Mouse (Mus musculus) retina, adult 2 months (tissue): ENCODE data around the gene Cldn13.
"Not testable (repeated sequence)": the region's sequence is repeated elsewhere in the genome, so short reads cannot be mapped to it uniquely, and the experiment has no call there.

Experiments
- DNase-seq: peaks from one replicate; pipeline ENCODE4 v3.0.0-alpha.2; 2012; ENCODE audit warnings: low read depth, low spot score

Gene Cldn13

GRCm38 (mm10) chr5:134933686-134934085 lies 18.4 kb upstream of the Cldn13 start:
- DNase-seq = not testable (repeated sequence)

DNA sequence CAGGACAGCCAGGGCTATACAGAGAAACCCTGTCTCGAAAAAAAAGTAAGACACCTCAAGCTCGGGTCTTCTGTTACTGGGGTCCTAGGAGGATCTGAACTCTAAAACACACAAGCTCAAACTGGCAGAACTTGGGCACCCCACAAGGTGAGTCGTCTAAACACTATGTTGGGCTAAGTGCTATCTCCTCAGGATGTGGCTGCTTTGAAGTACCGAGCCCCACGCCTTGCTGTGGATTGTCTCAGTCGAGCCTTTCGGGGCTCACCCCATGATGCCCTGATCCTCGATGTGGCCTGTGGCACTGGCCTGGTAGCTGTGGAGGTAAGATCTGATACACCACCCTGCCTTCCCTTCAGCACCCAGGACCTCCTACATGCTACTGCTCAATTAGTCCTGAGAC lies 18.0 kb upstream of the Cldn13 start:
- DNase-seq = no peak

GRCm38 (mm10) chr5:134932903-134933276 lies 17.6 kb upstream of the Cldn13 start:
- peak; percentile 26 for DNase-seq

DNA sequence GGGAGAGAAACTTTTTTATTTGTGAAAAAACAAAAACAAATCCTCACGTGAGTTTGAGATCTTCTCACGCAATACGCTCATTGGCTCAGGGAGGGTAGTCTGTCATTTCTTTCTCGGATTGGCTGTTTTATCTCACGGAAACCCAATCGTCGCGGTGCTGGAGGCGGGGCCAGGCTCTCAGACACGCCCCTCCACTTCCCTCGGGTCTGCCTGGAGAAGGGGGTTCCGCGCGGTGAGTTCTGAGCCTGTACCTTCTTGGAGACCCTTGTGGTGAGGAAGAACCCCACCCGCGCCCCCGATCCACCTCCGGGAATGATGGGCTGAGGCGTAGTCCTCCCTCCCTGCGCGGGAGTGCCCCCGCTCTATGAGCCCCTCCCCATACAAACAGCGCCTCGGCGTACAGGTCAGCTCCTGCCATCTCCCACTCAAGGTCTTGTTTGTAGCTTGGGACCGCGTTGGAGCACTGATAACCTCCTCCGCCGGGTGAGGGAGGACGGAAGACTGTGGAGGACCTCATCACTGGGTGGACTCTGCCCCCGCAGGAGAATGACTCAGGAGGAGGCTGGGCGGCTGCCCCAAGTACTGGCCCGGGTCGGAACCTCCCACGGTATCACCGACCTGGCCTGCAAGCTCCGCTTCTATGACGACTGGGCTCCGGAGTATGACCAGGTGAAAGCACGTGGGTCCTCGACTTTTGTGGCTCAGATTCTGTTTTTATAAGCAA lies 17.0 kb upstream of the Cldn13 start, which contains the start of gene Mettl27:
Mettl27 (plus strand) TSS at position 190 of the 724 bp plus-strand sequence.
- peak; percentile 26 for DNase-seq

DNA sequence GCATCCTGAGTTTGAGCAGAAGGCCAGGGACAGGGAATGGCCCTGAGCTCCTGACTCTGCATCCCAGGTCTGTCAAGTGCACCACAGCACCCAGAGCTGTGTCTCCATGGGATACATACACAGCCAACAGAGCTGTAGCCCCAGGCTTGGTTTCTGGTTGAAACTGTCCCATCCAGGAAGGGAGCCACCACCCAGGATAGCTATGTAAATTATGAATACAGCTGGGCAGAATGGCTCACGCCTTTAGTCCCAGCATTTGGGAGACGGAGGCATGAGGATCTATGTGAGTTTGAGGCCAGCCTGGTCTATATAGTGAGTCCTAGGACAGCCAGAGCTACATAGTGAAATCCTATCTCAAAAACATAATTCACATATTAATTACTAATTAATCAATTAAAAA lies 14.7 kb upstream of the Cldn13 start:
- no peak for DNase-seq

- DNase-seq = no peak
These were observed 11.4 kb upstream of the Cldn13 start for GRCm38 (mm10) chr5:134926726-134927125.

- DNase-seq = no peak
These were observed 7.8 kb upstream of the Cldn13 start for GRCm38 (mm10) chr5:134923141-134923540.

GRCm38 (mm10) chr5:134921106-134921505 lies 5.8 kb upstream of the Cldn13 start:
- DNase-seq = no peak

DNA sequence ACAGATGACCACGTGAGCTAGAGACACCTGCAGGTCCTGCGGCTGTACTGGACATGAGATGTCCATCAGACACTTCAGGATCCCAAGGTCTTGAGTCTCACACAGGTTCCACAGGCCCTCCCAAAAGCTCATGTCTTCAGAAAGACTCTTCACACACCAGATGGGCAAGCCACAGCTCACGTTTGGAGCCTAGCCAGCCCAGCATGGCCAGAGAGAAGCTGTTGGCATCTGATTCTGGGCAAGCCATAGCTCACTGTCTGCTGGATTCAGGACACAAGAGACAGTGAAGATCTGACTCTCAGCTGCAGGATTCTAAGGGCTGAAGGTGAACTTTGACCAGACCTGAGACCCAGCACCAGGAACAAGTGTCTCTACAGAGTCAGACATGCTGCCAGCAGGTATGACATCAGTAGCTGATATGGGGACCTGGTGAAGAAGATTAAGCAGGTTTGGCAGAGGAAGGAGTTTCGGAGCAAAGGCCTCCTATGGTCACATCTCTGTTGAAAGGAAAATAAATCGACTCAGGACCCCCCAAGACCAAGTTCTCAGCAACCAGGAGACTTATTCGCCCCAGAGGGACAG lies 4.9 kb upstream of the Cldn13 start:
- no peak for DNase-seq

DNA sequence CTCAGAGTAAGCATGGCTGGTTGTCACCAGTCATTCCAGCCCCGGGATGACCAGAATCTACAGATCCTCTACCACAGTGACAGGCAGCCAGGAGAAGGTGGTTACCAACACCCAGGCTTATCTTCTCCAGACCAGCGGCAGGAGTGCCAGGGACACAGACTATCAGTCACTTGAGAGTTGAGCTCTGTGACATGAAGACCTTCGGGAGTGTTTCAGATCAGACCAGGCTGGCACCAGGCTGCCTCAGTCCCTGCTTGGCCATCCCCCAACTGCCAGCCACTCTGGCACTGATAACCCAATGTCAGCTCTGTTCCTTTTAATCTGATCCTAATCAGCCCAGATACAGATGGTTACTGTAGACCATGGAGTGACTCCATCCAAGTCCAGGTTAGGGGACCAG lies 3.8 kb upstream of the Cldn13 start:
- DNase-seq = no peak

- no peak for DNase-seq
These were observed 2.9 kb upstream of the Cldn13 start for GRCm38 (mm10) chr5:134918071-134918832.

DNA sequence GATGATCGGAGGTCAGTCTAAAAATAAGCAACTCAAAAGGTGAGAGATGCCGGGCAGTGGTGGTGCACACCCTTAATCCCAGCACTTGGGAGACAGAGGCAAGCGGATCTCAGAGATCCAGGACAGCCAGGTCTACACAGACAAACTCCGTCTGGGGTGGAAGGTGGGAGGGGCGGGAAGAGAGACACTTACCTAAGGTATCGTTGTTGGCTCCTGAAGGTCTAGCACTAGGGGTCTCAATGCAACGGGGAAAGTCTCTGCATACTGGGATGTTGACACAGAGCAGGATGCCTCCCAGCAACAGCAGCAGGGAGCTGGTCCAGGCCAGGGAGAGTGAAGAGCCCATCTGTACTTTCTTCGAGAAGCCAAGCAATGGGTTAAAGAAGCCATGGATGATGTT lies 816 bp downstream of the Cldn13 start:
- DNase-seq = no peak

- no peak for DNase-seq
These were observed 1.6 kb downstream of the Cldn13 start for GRCm38 (mm10) chr5:134913753-134914152.

DNA sequence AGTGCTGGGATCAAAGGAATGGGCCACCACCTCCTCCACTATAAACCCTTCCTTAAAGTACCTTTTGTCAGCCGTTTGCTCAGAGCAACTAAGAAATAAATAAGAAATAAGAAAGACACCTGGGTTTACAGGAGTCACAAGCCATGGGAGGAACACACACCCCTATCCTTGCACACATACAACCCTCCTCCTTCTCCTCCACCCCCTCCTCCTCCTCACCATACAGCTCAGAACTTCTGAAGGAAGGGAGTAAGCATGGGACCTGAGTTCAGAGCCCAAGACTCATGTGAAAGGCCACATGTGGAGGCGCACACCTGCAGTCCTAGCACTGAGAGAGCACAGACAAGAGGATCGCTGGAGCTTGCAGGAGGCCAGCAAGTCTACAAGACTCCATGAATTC lies 2.0 kb downstream of the Cldn13 start:
- no peak for DNase-seq

DNA sequence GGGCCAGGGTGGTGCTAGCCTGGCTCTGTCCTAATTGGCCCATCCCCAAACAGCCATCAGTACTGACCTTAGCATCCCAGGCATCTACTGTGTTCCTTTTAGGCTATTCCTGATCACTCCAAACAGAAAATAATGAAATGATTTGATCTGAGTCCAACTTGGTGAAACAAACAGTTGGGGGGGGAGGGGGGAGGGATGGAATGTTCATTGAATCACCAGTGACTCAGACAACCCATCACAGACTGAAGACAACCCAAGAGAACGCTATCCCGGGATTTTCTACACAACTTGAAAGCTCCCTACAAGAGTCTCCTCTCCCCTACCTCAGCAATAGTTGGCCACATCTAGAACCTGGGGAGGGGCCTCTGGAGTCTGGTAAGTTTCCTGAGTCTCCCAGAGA lies 3.4 kb downstream of the Cldn13 start:
- DNase-seq = no peak

DNA sequence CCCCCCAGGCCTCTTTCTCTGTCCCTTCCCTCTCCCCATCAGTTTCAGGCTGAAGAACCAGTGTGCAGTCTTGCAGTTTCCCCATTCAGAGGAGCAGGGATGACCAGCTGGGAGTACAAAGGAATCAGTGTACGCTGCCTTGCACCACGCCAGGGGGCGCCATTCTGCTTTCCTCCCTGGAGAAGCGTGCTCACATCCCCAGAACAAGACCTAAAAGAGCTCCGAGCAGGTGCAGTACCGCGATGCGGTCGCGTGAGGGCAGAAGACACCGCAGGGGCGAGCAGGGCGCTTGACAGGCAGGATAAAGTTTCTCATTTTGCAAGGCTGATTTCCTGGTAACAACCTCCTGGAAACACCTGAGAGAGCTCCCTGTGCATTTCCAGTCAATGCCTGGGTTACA lies 8.2 kb downstream of the Cldn13 start:
- DNase-seq = peak; percentile 53

GRCm38 (mm10) chr5:134906633-134907032 lies 8.7 kb downstream of the Cldn13 start, which contains the start of gene Tmem270:
TSS of gene Tmem270 (minus strand) at chr5:134906733.
- no peak for DNase-seq

- DNase-seq = no peak
These were observed 13.7 kb downstream of the Cldn13 start for GRCm38 (mm10) chr5:134901644-134902027.

- DNase-seq = peak; percentile 16
These were observed 14.2 kb downstream of the Cldn13 start for GRCm38 (mm10) chr5:134901012-134901643.

- no peak for DNase-seq
These were observed 17.7 kb downstream of the Cldn13 start for GRCm38 (mm10) chr5:134897596-134897995.

- DNase-seq = no peak
These were observed 18.4 kb downstream of the Cldn13 start for GRCm38 (mm10) chr5:134896965-134897364.

DNA sequence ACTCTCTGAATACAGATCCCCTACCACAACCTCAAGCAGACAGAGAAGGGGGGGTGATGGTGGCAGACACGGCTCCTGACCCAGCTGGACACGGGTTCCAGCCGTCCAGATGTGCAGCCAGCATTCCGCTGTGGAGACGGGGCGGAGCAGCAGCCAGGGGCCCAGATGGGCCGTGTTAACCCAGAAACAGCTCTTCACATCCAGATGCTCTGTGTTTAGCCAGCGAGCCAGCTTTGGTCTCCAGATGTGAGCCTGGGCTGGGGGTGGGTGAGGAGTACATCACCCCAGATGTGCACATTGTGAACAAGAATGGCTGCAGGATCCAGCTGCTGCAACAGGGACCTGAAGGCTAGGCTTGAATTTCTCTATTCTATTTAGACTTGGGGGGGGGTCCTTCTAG lies 20.0 kb downstream of the Cldn13 start:
- DNase-seq = peak; percentile 30
